Mouse (Mus musculus) regulatory T cell (primary cell): ENCODE results near the gene Sema5a.
"Not testable (repeated sequence)": the region's sequence is repeated elsewhere in the genome, so short reads cannot be mapped to it uniquely, and the experiment has no call there.

Experiments
- in situ Hi-C: fragments of 300-600 bp; cut with MboI, MseI; formaldehyde crosslinking; loops from one replicate; pipeline ENCODE4 v1.15.1; 2025; ENCODE audit warnings: high pct_unique_total_duplicates

Sema5a gene

GRCm38 (mm10) chr15:32244344-32244955 is at the start of gene Sema5a:
Gene Sema5a, plus strand, starts transcription at chr15:32244810.
- in situ Hi-C loops: no loop called here

- in situ Hi-C loops: no loop called here
Observed at GRCm38 (mm10) chr15:32198076-32198475, 46.5 kb upstream of the Sema5a start.

GRCm38 (mm10) chr15:32198561-32198960 is 46.0 kb upstream of the Sema5a start:
- in situ Hi-C loops: no loop called here

- in situ Hi-C loops: no loop called here
Observed at GRCm38 (mm10) chr15:32203242-32203641, 41.4 kb upstream of the Sema5a start.

- in situ Hi-C loops: no loop called here
Observed at GRCm38 (mm10) chr15:32204908-32205307, 39.7 kb upstream of the Sema5a start.

GRCm38 (mm10) chr15:32214687-32215086 is 29.9 kb upstream of the Sema5a start:
- in situ Hi-C loops: not testable (repeated sequence)

GRCm38 (mm10) chr15:32223028-32223427 is 21.6 kb upstream of the Sema5a start:
- in situ Hi-C loops: no loop called here

GRCm38 (mm10) chr15:32225394-32225793 is 19.2 kb upstream of the Sema5a start:
- in situ Hi-C loops: no loop called here

GRCm38 (mm10) chr15:32226381-32226780 is 18.2 kb upstream of the Sema5a start:
- in situ Hi-C loops: no loop called here

GRCm38 (mm10) chr15:32226888-32227395 is 17.7 kb upstream of the Sema5a start:
- in situ Hi-C loops: no loop called here

GRCm38 (mm10) chr15:32230066-32230465 is 14.5 kb upstream of the Sema5a start:
- in situ Hi-C loops: no loop called here

GRCm38 (mm10) chr15:32232189-32232588 is 12.4 kb upstream of the Sema5a start:
- in situ Hi-C loops: no loop called here

GRCm38 (mm10) chr15:32232666-32233141 is 11.9 kb upstream of the Sema5a start:
- in situ Hi-C loops: not testable (repeated sequence)

- in situ Hi-C loops: no loop called here
Observed at GRCm38 (mm10) chr15:32233451-32233850, 11.2 kb upstream of the Sema5a start.

GRCm38 (mm10) chr15:32239099-32239498 is 5.5 kb upstream of the Sema5a start:
- in situ Hi-C loops: no loop called here

GRCm38 (mm10) chr15:32240159-32240558 is 4.5 kb upstream of the Sema5a start:
- in situ Hi-C loops: no loop called here

GRCm38 (mm10) chr15:32241666-32242065 is 2.9 kb upstream of the Sema5a start:
- in situ Hi-C loops: no loop called here

GRCm38 (mm10) chr15:32243096-32243785 is 1.4 kb upstream of the Sema5a start:
- in situ Hi-C loops: no loop called here

- in situ Hi-C loops: no loop called here
Observed at GRCm38 (mm10) chr15:32243824-32244223, 786 bp upstream of the Sema5a start.

- in situ Hi-C loops: no loop called here
Observed at GRCm38 (mm10) chr15:32244956-32245836, 586 bp downstream of the Sema5a start.

- in situ Hi-C loops: no loop called here
Observed at GRCm38 (mm10) chr15:32245837-32246670, 1.4 kb downstream of the Sema5a start.
